Mouse (Mus musculus): ENCODE results near the gene 2900026A02Rik. TPM values are rescaled to one million over a fixed set of nuclear protein-coding genes. Genes with fewer than 3 reads are reported as not detected.
A peak's percentile ranks its signal among the peaks of the same experiment; 100 is the strongest.

2900026A02Rik gene
- polyA plus RNA-seq, 1 experiment from 2014 or later = 7.2 TPM

GRCm38 (mm10) chr5:113126476-113126875 lies 94.6 kb downstream of the 2900026A02Rik start:
- no peak for ATAC-seq (ENCODE audit: low FRiP score, low read depth)
- Histone ChIP-seq H3K36me3 (no peaks in the 10 kb centered on the region), H3K27me3 (no peaks in the 10 kb centered on the region), H3K9ac (no peak overlapping the region), H3K4me2 (replicated peaks) (no peak overlapping the region), H3K4me3 (no peak overlapping the region), H3K4me1 (peaks cover 40% of the 10 kb centered on the region), H3K27ac (no peak overlapping the region), H3K9me3 (no peaks in the 10 kb centered on the region)
- 90% methylated on average over 12 of the region's 12 CpGs for WGBS

- H3K4me2 ChIP-seq (replicated peaks) = no peak overlapping the region
- H3K9me3 ChIP-seq = no peaks in the 10 kb centered on the region
- H3K9ac ChIP-seq = no peak overlapping the region
- 64% methylated on average over 10 of the region's 10 CpGs for WGBS
- H3K27ac ChIP-seq = no peak overlapping the region
- H3K27me3 ChIP-seq = no peaks in the 10 kb centered on the region
- H3K4me1 ChIP-seq = peaks cover 64% of the 10 kb centered on the region
- ATAC-seq (ENCODE audit: low FRiP score, low read depth) = no peak
- no peak overlapping the region for H3K4me3 ChIP-seq
- no peaks in the 10 kb centered on the region for H3K36me3 ChIP-seq
Observed at GRCm38 (mm10) chr5:113123693-113124092, 97.3 kb downstream of the 2900026A02Rik start.

- Histone ChIP-seq H3K4me2 (replicated peaks) (no peak overlapping the region), H3K27me3 (no peaks in the 10 kb centered on the region), H3K27ac (peak overlapping the region; percentile 76; the same call in 1 of the 2 replicates), H3K36me3 (no peaks in the 10 kb centered on the region), H3K9ac (no peak overlapping the region), H3K9me3 (no peaks in the 10 kb centered on the region), H3K4me3 (no peak overlapping the region), H3K4me1 (peaks cover 59% of the 10 kb centered on the region)
- WGBS = 33% methylated on average over 12 of the region's 12 CpGs
- ATAC-seq (ENCODE audit: low FRiP score, low read depth) = no peak
Observed at GRCm38 (mm10) chr5:113122326-113123054, 98.5 kb downstream of the 2900026A02Rik start.

- no peaks in the 10 kb centered on the region for H3K27me3 ChIP-seq
- no peak overlapping the region for H3K4me3 ChIP-seq
- H3K4me2 ChIP-seq (replicated peaks) = peak overlapping the region; percentile 38
- 14% methylated on average over 6 of the region's 6 CpGs for WGBS
- peak overlapping the region; percentile 76 for H3K27ac ChIP-seq
- no peak for ATAC-seq (ENCODE audit: low FRiP score, low read depth)
- H3K4me1 ChIP-seq = peaks cover 59% of the 10 kb centered on the region
- no peak overlapping the region for H3K9ac ChIP-seq
- no peaks in the 10 kb centered on the region for H3K36me3 ChIP-seq
- H3K9me3 ChIP-seq = no peaks in the 10 kb centered on the region
Observed at GRCm38 (mm10) chr5:113121591-113121875, 99.5 kb downstream of the 2900026A02Rik start.

GRCm38 (mm10) chr5:113120741-113121590 lies 100.1 kb downstream of the 2900026A02Rik start:
- 3% methylated on average over 15 of the region's 15 CpGs for WGBS
- H3K27ac ChIP-seq = peak overlapping the region; percentile 76

GRCm38 (mm10) chr5:113119861-113120465 lies 101.1 kb downstream of the 2900026A02Rik start:
- no peak overlapping the region for H3K9ac ChIP-seq
- WGBS = 17% methylated on average over 13 of the region's 13 CpGs
- H3K9me3 ChIP-seq = no peaks in the 10 kb centered on the region
- no peak overlapping the region for H3K4me3 ChIP-seq
- H3K36me3 ChIP-seq = no peaks in the 10 kb centered on the region
- no peak for ATAC-seq (ENCODE audit: low FRiP score, low read depth)
- no peak overlapping the region for H3K4me2 ChIP-seq (replicated peaks)
- peaks cover 68% of the 10 kb centered on the region for H3K4me1 ChIP-seq
- peak overlapping the region; percentile 44; the same call in 1 of the 2 replicates for H3K27ac ChIP-seq
- H3K27me3 ChIP-seq = no peaks in the 10 kb centered on the region

More at GRCm38 (mm10) chr5:113120741-113121590, 100.1 kb downstream of the 2900026A02Rik start:
- no peaks in the 10 kb centered on the region for H3K27me3 ChIP-seq
- peak overlapping the region; percentile 38 for H3K4me2 ChIP-seq (replicated peaks)
- H3K9me3 ChIP-seq = no peaks in the 10 kb centered on the region
- no peak overlapping the region for H3K9ac ChIP-seq
- ATAC-seq (ENCODE audit: low FRiP score, low read depth) = peak; percentile 75
- no peaks in the 10 kb centered on the region for H3K36me3 ChIP-seq
- H3K4me1 ChIP-seq = peaks cover 59% of the 10 kb centered on the region
- no peak overlapping the region for H3K4me3 ChIP-seq

GRCm38 (mm10) chr5:113119291-113119690 lies 101.7 kb downstream of the 2900026A02Rik start:
- Histone ChIP-seq H3K27ac (no peak overlapping the region), H3K9ac (no peak overlapping the region), H3K4me1 (peaks cover 74% of the 10 kb centered on the region)

GRCm38 (mm10) chr5:113118695-113119094 lies 102.3 kb downstream of the 2900026A02Rik start:
- Histone ChIP-seq H3K9me3 (no peaks in the 10 kb centered on the region), H3K27ac (no peak overlapping the region), H3K4me3 (no peak overlapping the region), H3K9ac (no peak overlapping the region), H3K36me3 (no peaks in the 10 kb centered on the region), H3K27me3 (no peaks in the 10 kb centered on the region), H3K4me2 (replicated peaks) (no peak overlapping the region), H3K4me1 (peaks cover 79% of the 10 kb centered on the region)
- ATAC-seq (ENCODE audit: low FRiP score, low read depth) = no peak
- WGBS = 44% methylated on average over 6 of the region's 6 CpGs

More at GRCm38 (mm10) chr5:113119291-113119690, 101.7 kb downstream of the 2900026A02Rik start:
- Histone ChIP-seq H3K36me3 (no peaks in the 10 kb centered on the region), H3K4me2 (replicated peaks) (no peak overlapping the region), H3K27me3 (no peaks in the 10 kb centered on the region), H3K4me3 (no peak overlapping the region), H3K9me3 (no peaks in the 10 kb centered on the region)
- 72% methylated on average over 9 of the region's 9 CpGs for WGBS
- no peak for ATAC-seq (ENCODE audit: low FRiP score, low read depth)

- Histone ChIP-seq H3K36me3 (no peaks in the 10 kb centered on the region), H3K4me2 (replicated peaks) (no peak overlapping the region), H3K9ac (no peak overlapping the region), H3K27ac (no peak overlapping the region), H3K9me3 (no peaks in the 10 kb centered on the region), H3K27me3 (no peaks in the 10 kb centered on the region), H3K4me3 (no peak overlapping the region), H3K4me1 (peaks cover 79% of the 10 kb centered on the region)
- WGBS = 66% methylated on average over 5 of the region's 5 CpGs
- no peak for ATAC-seq (ENCODE audit: low FRiP score, low read depth)
Observed at GRCm38 (mm10) chr5:113117361-113117760, 103.7 kb downstream of the 2900026A02Rik start.

- Histone ChIP-seq H3K36me3 (no peaks in the 10 kb centered on the region), H3K27ac (no peak overlapping the region), H3K9me3 (no peaks in the 10 kb centered on the region), H3K4me3 (no peak overlapping the region), H3K4me2 (replicated peaks) (no peak overlapping the region), H3K27me3 (no peaks in the 10 kb centered on the region), H3K4me1 (peaks cover 75% of the 10 kb centered on the region), H3K9ac (no peak overlapping the region)
- no peak for ATAC-seq (ENCODE audit: low FRiP score, low read depth)
- WGBS = 64% methylated on average over 10 of the region's 10 CpGs
Observed at GRCm38 (mm10) chr5:113115896-113116295, 105.1 kb downstream of the 2900026A02Rik start.

GRCm38 (mm10) chr5:113114264-113115225 lies 106.5 kb downstream of the 2900026A02Rik start:
- no peak overlapping the region for H3K4me3 ChIP-seq
- no peak overlapping the region for H3K4me2 ChIP-seq (replicated peaks)
- peaks cover 66% of the 10 kb centered on the region for H3K4me1 ChIP-seq
- no peaks in the 10 kb centered on the region for H3K9me3 ChIP-seq
- no peaks in the 10 kb centered on the region for H3K27me3 ChIP-seq
- no peak overlapping the region for H3K9ac ChIP-seq
- H3K36me3 ChIP-seq = no peaks in the 10 kb centered on the region
- peak overlapping the region; percentile 48; the same call in 1 of the 2 replicates for H3K27ac ChIP-seq
- ATAC-seq (ENCODE audit: low FRiP score, low read depth) = peak; percentile 33; the same call in 1 of the 2 replicates
- 27% methylated on average over 20 of the region's 20 CpGs for WGBS
